Mouse (Mus musculus) erythroblast, embryonic 14.5 days (primary cell): Measurements from ENCODE around the gene Gm2a.

Experiments
- GATA1 ChIP-seq: IDR thresholded peaks from 2 replicates; pipeline ENCODE4 v1.6.1; 2012; ENCODE audit warnings: low read length, inconsistent platforms, mixed read lengths
- TAL1 ChIP-seq: IDR thresholded peaks from 3 replicates; pipeline ENCODE4 v1.6.1; 2012; ENCODE audit warnings: low read length, inconsistent platforms, mixed read lengths

- TF ChIP-seq TAL1 (no peak), GATA1 (no peak)
Measured at GRCm38 (mm10) chr11:55106636-55107035, 8.7 kb downstream of the Gm2a start.
